Mouse (Mus musculus) heart, embryonic 12.5 days (tissue): Measurements from ENCODE around the gene Pcgf2. TPM values are rescaled to one million over a fixed set of nuclear protein-coding genes. Genes with fewer than 3 reads are reported as not detected.

Experiments used
- ATAC-seq: fragments of 200-750 bp; cut with Nextera tagmentation; 2 replicates; pipeline ENCODE4 v1.8.0; 2017; ENCODE audit warnings: moderate TSS enrichment, moderate library complexity; ENCODE audit not compliant: insufficient number of reproducible peaks, low FRiP score
- H3K27ac ChIP-seq: fragments of 300-500 bp; sonication (generic); 2 replicates; pipeline ENCODE4 v1.5.1; 2016; ENCODE audit warnings: mild to moderate bottlenecking, moderate library complexity; ENCODE audit not compliant: poor library complexity, severe bottlenecking
- H3K27me3 ChIP-seq: fragments of 300-500 bp; sonication (generic); replicated peaks from 2 replicates; pipeline ENCODE4 v1.6.1; 2016; ENCODE audit warnings: mild to moderate bottlenecking, moderate library complexity
- H3K36me3 ChIP-seq: fragments of 300-500 bp; sonication (generic); 2 replicates; pipeline ENCODE4 v1.6.1; 2016; ENCODE audit warnings: mild to moderate bottlenecking, moderate library complexity
- H3K4me1 ChIP-seq: fragments of 300-500 bp; sonication (generic); replicated peaks from 2 replicates; pipeline ENCODE4 v1.6.1; 2016; ENCODE audit warnings: mild to moderate bottlenecking
- H3K4me2 ChIP-seq: fragments of 300-500 bp; sonication (generic); 2 replicates; pipeline ENCODE4 v1.6.1; 2016; ENCODE audit warnings: mild to moderate bottlenecking, moderate library complexity
- H3K4me3 ChIP-seq: fragments of 300-500 bp; sonication (generic); 2 replicates; pipeline ENCODE4 v1.5.1; 2016; ENCODE audit warnings: mild to moderate bottlenecking
- H3K9ac ChIP-seq: fragments of 300-500 bp; sonication (generic); 2 replicates; pipeline ENCODE4 v1.6.1; 2016; ENCODE audit warnings: mild to moderate bottlenecking, moderate library complexity
- H3K9me3 ChIP-seq: fragments of 300-500 bp; sonication (generic); replicated peaks from 2 replicates; pipeline ENCODE4 v1.6.1; 2016; ENCODE audit warnings: mild to moderate bottlenecking, moderate library complexity
- WGBS: fragments of 180-500 bp; shearing (Covaris S2); methylation state at CpG from one replicate; pipeline ENCODE4 v1.1.7; 2016; 5-methylcytosine and 5-hydroxymethylcytosine counted together
- polyA plus RNA-seq: library from polyadenylated mRNA; unstranded; fragments of >200 nt; fragmentation: Nextera tagmentation; extraction: Ambion mirVana; gene quantifications from 2 replicates; pipeline ENCODE4 v1.2.1, GENCODE M21; 2016

The Pcgf2 gene
- 11.0 and 12.3 TPM in 2 replicates for polyA plus RNA-seq

DNA sequence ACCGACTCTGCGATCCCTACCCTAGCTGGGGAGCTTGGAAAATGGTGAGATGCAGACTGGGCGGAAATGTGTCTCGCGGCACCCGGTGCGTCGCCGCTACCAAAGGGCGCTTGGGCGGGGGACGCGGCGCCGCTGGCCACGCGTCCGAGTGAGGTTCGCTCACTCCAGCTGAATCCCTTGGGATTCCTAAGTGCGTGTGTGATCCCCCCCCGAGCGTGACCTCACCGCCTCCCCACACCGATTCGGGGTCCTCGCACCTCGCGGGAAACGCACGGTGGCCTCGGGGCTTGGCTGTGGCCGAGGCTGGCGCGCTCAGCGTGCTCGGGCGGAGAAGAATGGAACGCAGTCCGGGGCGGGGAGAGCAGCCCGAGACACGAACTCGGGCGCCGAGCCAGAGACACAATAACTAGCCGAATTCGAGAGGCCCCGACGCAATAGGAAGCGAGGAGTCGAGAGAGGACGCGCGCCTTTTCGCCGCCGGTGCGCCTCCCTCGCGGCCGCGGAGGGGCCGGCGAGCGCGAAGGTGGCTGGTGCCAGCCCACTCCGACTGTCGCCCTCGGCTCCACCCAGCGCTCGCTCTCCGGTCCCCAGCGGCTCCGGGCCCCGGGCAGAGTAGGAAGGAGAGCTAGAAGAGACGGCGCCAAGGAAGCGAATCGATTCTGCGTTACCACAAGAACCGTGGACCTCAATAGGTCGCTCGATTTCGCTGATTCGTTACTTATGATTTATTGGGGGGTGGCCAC, at the start of gene Pcgf2:
TSS of gene Pcgf2 (minus strand) at position 495 of the 743 bp plus-strand sequence.
- peak within 1 kb of the TSS; percentile 92 for H3K4me2 ChIP-seq
- 0 out of 2 replicates have a peak, but pooled peaks cover 7% of the 10 kb centered on the region for H3K36me3 ChIP-seq
- H3K4me1 ChIP-seq, result peaks cover 59% of the 10 kb centered on the region
- H3K4me3 ChIP-seq, result peak within 1 kb of the TSS; percentile 75
- no peaks in the 10 kb centered on the region for H3K27me3 ChIP-seq
- peak within 1 kb of the TSS; percentile 99 for H3K27ac ChIP-seq
- WGBS, result under 1% methylated on average over 85 of the region's 85 CpGs
- ATAC-seq, result no peak
- no peaks in the 10 kb centered on the region for H3K9me3 ChIP-seq
- peak within 1 kb of the TSS; percentile 85 for H3K9ac ChIP-seq

GRCm38 (mm10) chr11:97748496-97748895, 48.2 kb upstream of the Pcgf2 start:
- Histone ChIP-seq H3K27me3 (no peaks in the 10 kb centered on the region), H3K36me3 (peaks cover 70% of the 10 kb centered on the region), H3K4me3 (no peak overlapping the region), H3K4me2 (no peak overlapping the region), H3K4me1 (peaks cover 4% of the 10 kb centered on the region), H3K9ac (no peak overlapping the region), H3K9me3 (0 out of 2 replicates have a peak, but pooled peaks cover 4% of the 10 kb centered on the region), H3K27ac (no peak overlapping the region)
- 91% methylated on average over 5 of the region's 5 CpGs for WGBS
- ATAC-seq, result no peak

DNA sequence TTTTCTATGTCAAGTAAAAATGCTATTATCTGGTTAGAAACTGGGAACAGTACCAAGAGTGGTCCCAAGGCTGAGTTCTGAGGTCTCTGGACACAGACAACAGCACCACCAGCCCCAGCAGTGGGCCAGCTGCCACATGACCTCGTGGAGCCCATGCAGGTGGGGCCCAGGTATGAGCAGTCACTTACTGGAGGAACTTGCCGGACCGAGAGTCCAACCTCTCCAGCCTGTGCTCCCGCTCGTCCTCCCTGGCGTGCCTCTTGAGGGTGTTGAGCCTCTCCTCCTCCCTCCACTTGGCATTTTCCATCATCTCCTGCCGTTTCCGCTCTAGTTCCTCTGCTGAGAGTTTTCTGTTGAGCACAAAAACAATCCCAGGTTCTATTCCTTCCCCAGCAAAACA, 47.5 kb upstream of the Pcgf2 start:
- Histone ChIP-seq H3K4me2 (no peak overlapping the region), H3K4me3 (no peak overlapping the region), H3K27me3 (no peaks in the 10 kb centered on the region), H3K9ac (no peak overlapping the region), H3K9me3 (0 out of 2 replicates have a peak, but pooled peaks cover 4% of the 10 kb centered on the region), H3K36me3 (peaks cover 63% of the 10 kb centered on the region), H3K27ac (no peak overlapping the region), H3K4me1 (peaks cover 11% of the 10 kb centered on the region)
- 85% methylated on average over 8 of the region's 8 CpGs for WGBS
- no peak for ATAC-seq

- Histone ChIP-seq H3K9ac (no peak overlapping the region), H3K36me3 (peaks cover 40% of the 10 kb centered on the region), H3K4me1 (peaks cover 20% of the 10 kb centered on the region), H3K4me2 (peak overlapping the region; percentile 81), H3K9me3 (no peaks in the 10 kb centered on the region), H3K27me3 (no peaks in the 10 kb centered on the region), H3K4me3 (peak overlapping the region; percentile 93), H3K27ac (peak overlapping the region; percentile 84; the same call in 1 of the 2 replicates)
- 10% methylated on average over 13 of the region's 13 CpGs for WGBS
- no peak for ATAC-seq
These were observed 45.0 kb upstream of the Pcgf2 start for GRCm38 (mm10) chr11:97745331-97745721.

GRCm38 (mm10) chr11:97744718-97745330, 44.5 kb upstream of the Pcgf2 start:
- peak overlapping the region; percentile 84 for H3K27ac ChIP-seq
- H3K9me3 ChIP-seq, result no peaks in the 10 kb centered on the region
- H3K4me1 ChIP-seq, result peaks cover 25% of the 10 kb centered on the region
- no peaks in the 10 kb centered on the region for H3K27me3 ChIP-seq
- peak; percentile 95 for ATAC-seq
- peak overlapping the region; percentile 93 for H3K4me3 ChIP-seq
- WGBS, result under 1% methylated on average over 57 of the region's 57 CpGs
- H3K36me3 ChIP-seq, result peaks cover 35% of the 10 kb centered on the region
- H3K9ac ChIP-seq, result peak overlapping the region; percentile 88
- peak overlapping the region; percentile 81 for H3K4me2 ChIP-seq

- WGBS, result under 1% methylated on average over 53 of the region's 63 CpGs
These were observed 43.9 kb upstream of the Pcgf2 start, which contains the start of gene Pip4k2b for GRCm38 (mm10) chr11:97744063-97744717. Gene Pip4k2b, minus strand, starts transcription at chr11:97744704.

DNA sequence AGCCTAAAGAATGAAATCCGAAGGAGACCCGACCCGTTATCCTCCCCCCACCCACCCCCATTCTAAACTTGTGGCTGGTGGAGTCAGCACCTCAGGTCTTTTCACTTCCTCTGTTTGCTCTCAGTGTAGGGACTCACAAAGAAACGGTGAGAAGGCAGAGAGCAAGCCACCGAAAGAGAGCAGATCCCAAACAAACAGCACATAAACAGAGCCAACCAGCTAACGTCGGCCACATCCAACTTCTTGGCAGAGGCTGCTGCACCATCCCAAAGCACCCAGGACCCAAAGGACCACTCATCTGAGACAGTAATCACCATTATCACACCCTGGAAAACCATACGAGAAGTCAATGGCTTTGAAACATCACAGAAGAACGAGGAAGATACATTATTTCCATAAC, 43.1 kb upstream of the Pcgf2 start:
- Histone ChIP-seq H3K9ac (peak overlapping the region; percentile 88), H3K4me3 (peak overlapping the region; percentile 93), H3K9me3 (no peaks in the 10 kb centered on the region), H3K36me3 (peaks cover 24% of the 10 kb centered on the region), H3K27me3 (no peaks in the 10 kb centered on the region), H3K27ac (no peak overlapping the region), H3K4me1 (peaks cover 25% of the 10 kb centered on the region), H3K4me2 (peak overlapping the region; percentile 81)
- WGBS, result 38% methylated on average over 9 of the region's 9 CpGs
- ATAC-seq, result no peak

More at GRCm38 (mm10) chr11:97744063-97744717, 43.9 kb upstream of the Pcgf2 start, which contains the start of gene Pip4k2b:
- H3K27ac ChIP-seq, result peak within 1 kb of the TSS; percentile 84
- peak within 1 kb of the TSS; percentile 93 for H3K4me3 ChIP-seq
- peaks cover 25% of the 10 kb centered on the region for H3K4me1 ChIP-seq
- H3K9me3 ChIP-seq, result no peaks in the 10 kb centered on the region
- peak within 1 kb of the TSS; percentile 88 for H3K9ac ChIP-seq
- no peaks in the 10 kb centered on the region for H3K27me3 ChIP-seq
- H3K36me3 ChIP-seq, result peaks cover 28% of the 10 kb centered on the region
- H3K4me2 ChIP-seq, result peak within 1 kb of the TSS; percentile 81
- ATAC-seq, result peak; percentile 60

DNA sequence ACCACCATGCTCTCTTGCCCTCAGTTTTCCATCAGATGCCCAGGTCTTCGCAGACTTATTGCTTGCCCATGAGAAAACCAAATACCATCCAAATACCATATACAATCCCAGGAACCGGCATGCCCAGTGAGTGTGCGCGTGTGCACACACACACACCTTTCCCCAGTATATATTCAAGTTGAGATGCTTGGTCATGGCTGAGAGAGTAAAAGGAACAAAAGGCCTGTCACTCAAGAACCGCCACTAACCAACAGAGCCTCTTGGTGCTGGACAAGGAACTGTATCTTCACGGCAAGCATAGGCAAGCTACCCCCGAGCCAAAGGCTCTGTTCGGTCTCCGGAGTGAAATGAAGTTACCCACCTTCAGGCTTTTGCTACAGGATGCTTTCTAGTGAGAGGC, 42.3 kb upstream of the Pcgf2 start:
- Histone ChIP-seq H3K4me1 (peaks cover 25% of the 10 kb centered on the region), H3K36me3 (peaks cover 16% of the 10 kb centered on the region), H3K27me3 (no peaks in the 10 kb centered on the region), H3K4me3 (peak overlapping the region; percentile 93), H3K27ac (no peak overlapping the region), H3K9ac (no peak overlapping the region), H3K4me2 (peak overlapping the region; percentile 81), H3K9me3 (no peaks in the 10 kb centered on the region)
- 85% methylated on average over 9 of the region's 9 CpGs for WGBS
- ATAC-seq, result no peak

DNA sequence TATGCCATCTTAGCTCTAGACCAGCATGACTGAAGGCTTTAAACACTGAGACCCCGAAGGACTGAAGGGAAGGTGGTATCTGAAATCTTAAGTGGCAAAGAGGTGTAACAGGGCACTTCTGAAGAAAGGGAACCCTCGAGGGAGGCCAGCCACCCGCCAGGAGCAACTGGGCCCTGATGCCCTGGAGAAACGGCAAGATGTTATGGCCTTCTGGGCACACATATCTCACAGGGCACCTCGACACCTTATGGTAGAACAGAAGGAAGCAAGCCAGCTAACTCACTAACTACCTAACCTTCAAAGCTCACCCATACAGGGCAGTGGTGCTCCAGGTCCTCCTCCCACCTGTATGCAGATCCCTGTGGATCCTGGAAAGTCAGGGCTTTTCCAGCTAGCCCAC, 41.9 kb upstream of the Pcgf2 start:
- Histone ChIP-seq H3K36me3 (peaks cover 11% of the 10 kb centered on the region), H3K9ac (no peak overlapping the region), H3K27me3 (no peaks in the 10 kb centered on the region), H3K4me2 (no peak overlapping the region), H3K4me3 (no peak overlapping the region), H3K4me1 (peaks cover 25% of the 10 kb centered on the region), H3K9me3 (no peaks in the 10 kb centered on the region), H3K27ac (no peak overlapping the region)
- 85% methylated on average over 5 of the region's 5 CpGs for WGBS
- ATAC-seq, result no peak

- peaks cover 25% of the 10 kb centered on the region for H3K4me1 ChIP-seq
- H3K9me3 ChIP-seq, result no peaks in the 10 kb centered on the region
- H3K27ac ChIP-seq, result peak overlapping the region; percentile 22
- no peak overlapping the region for H3K9ac ChIP-seq
- no peak overlapping the region for H3K4me3 ChIP-seq
- WGBS, result 45% methylated on average over 7 of the region's 7 CpGs
- ATAC-seq, result no peak
- no peaks in the 10 kb centered on the region for H3K36me3 ChIP-seq
- no peaks in the 10 kb centered on the region for H3K27me3 ChIP-seq
- peak overlapping the region; percentile 11; the same call in 1 of the 2 replicates for H3K4me2 ChIP-seq
These were observed 39.9 kb upstream of the Pcgf2 start for GRCm38 (mm10) chr11:97740190-97740589.

- no peaks in the 10 kb centered on the region for H3K9me3 ChIP-seq
- no peak overlapping the region for H3K27ac ChIP-seq
- H3K9ac ChIP-seq, result no peak overlapping the region
- H3K36me3 ChIP-seq, result no peaks in the 10 kb centered on the region
- no peak overlapping the region for H3K4me2 ChIP-seq
- H3K4me1 ChIP-seq, result peaks cover 27% of the 10 kb centered on the region
- 78% methylated on average over 3 of the region's 3 CpGs for WGBS
- H3K27me3 ChIP-seq, result no peaks in the 10 kb centered on the region
- no peak overlapping the region for H3K4me3 ChIP-seq
- ATAC-seq, result no peak
These were observed 38.9 kb upstream of the Pcgf2 start for GRCm38 (mm10) chr11:97739155-97739554.
